Mouse (Mus musculus): ENCODE data around the gene Frmd8.

Gene Frmd8

GRCm38 (mm10) chr19:5838136-5838891 lies 36.8 kb downstream of the Frmd8 start:
- DNase-seq (ENCODE audit: low spot score in 2 of 2): no peak

GRCm38 (mm10) chr19:5837606-5838005 lies 37.5 kb downstream of the Frmd8 start:
- no peak for DNase-seq (ENCODE audit: low spot score in 2 of 2)

DNA sequence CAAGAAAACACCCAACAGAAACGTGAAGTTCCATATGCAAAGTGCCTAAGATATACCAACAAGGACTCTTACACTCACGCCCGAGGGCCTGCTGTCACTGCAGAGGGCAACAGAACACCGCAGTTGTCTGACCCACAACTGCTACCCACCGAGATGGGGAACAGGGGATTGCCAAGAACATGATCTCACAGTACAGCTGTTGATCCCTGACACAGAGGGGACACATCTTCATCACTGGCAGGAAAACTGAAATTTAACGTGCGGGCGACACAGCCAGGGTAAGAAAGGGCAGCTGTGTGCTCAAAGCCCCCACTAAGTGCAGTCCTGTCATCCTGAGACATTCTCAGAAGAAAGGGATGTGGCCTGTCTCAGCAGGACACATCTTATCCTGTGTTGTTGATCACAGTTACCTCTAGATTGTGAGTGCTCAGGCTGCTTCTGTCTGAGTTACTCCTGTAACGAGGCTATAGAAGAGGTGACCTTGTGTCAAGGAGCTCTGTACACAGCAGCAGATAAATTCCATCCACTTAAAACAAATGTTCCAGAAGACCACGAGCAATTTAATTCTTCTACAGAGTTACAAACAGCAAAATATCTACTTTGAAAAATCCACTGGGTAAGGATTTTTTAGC lies 38.0 kb downstream of the Frmd8 start:
- no peak for DNase-seq (ENCODE audit: low spot score in 2 of 2)

DNA sequence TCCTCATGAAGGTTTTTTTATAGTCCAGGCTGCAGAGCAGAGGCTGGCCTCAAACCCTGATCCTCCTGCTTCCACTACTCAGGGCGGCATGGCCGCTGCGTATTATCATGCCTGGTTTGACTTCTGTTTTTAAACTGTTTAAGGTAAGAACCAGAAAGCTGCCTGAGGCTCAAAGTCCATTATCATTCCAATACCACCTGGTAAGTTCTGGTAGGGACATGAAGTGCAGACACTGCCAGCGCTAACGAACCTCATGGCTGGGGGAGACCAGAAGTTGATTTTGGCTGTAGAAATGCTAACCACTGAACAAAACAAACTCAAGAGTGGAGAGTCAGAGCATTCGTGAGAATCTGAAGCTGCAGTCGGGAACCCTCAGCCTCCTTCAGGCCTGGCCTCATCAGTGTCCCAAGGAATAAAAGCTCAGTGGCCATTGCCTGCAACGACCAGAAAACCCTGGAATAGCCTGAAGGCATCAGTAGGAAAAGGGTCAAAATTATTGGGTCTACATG lies 39.1 kb downstream of the Frmd8 start:
- DNase-seq (ENCODE audit: low spot score in 2 of 2): no peak

- DNase-seq (ENCODE audit: low spot score in 2 of 2): no peak
Observed at GRCm38 (mm10) chr19:5835054-5835921, 39.8 kb downstream of the Frmd8 start.

GRCm38 (mm10) chr19:5834260-5834925 lies 40.7 kb downstream of the Frmd8 start:
- no peak for DNase-seq (ENCODE audit: low spot score in 2 of 2)

DNA sequence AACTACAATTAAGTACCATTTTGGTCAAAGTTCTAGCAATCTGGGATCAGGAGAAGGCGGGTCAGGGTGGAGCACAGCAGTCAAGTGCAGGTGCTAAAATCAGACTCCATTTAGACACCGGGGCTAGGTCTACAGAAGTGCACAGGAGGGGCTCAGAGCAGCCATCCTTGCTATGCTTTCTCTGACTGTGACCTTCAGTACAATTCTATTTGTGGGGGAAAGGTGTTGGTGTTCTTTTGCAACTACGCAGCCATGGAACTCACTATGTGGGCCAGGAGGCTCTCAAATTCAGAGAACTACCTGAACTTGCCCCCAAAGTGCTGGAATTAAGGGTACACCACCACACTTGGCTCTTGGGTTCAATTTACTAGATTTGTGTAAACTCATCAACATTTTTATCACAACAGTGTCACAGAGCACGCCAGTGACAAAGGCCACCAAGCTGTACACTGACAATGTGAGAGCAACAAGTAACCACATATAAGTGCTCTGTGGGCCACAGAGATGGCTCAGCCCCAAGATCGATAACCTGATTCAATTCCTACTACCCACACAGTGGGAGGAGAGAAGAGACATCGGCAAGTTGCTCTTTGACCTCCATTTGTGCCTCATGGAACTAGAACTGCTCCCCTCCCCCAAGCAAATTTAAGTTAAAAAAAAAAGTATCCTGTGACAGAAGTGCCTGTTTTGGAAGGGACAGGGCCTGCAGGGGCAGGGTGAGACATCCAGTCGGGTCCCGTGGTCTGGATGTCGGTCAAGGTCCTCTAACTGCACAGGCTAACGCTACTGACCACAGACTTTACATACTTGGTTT lies 41.6 kb downstream of the Frmd8 start:
- DNase-seq (ENCODE audit: low spot score in 2 of 2): no peak

GRCm38 (mm10) chr19:5832326-5832725 lies 42.7 kb downstream of the Frmd8 start:
- DNase-seq (ENCODE audit: low spot score in 2 of 2): no peak

DNA sequence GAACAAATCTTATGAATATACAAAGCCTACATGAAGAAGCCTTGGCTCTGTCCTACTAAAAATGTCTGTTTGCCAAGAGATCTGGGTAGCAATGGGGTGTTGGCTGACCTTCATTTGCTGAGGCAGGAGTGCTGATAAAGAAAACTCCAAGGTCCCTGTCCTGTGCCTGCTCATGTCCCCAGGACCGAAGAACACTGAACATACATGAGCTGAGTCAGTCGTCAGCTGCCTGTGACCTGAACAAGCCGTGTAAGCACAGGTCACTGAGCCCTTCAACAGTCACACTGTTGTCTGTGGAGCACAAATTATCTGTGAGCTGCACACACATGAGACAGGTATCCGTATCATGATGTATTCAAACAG lies 43.1 kb downstream of the Frmd8 start:
- no peak for DNase-seq (ENCODE audit: low spot score in 2 of 2)

- no peak for DNase-seq (ENCODE audit: low spot score in 2 of 2)
Observed at GRCm38 (mm10) chr19:5831224-5831957, 43.7 kb downstream of the Frmd8 start.

- DNase-seq (ENCODE audit: low spot score in 2 of 2): no peak
Observed at GRCm38 (mm10) chr19:5830776-5831175, 44.3 kb downstream of the Frmd8 start.

DNA sequence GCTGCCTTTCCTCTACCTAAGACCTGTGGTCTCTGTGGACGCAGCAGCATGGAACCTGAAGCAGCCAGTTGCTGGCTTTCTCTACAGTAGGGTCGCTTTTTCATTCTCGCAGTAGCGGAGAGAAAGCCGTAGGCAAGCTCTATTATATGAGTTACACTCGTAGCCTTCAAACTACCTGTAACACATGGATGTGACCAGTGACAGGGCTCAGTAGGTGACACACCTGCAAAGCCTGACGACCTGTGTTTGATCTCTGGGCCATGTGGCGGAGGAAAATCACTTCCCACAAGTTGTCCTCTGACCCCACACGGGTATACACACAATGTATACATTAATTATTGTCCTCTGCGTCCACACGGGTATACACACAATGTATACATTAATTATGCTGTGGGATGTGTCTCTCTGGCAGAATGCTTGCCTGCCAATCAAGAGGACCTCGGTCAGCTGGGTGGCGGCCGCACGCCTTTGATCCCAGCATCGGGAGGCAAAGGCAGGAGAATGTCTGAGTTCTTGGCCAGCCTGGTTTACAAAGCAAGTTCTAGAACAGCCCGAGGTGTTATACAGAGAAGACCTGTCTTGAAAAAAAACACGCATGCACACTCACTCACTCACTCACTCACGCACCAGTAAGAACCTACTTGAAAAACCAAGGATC lies 45.0 kb downstream of the Frmd8 start:
- DNase-seq (ENCODE audit: low spot score in 2 of 2): no peak

GRCm38 (mm10) chr19:5828905-5829304 lies 46.2 kb downstream of the Frmd8 start:
- DNase-seq (ENCODE audit: low spot score in 2 of 2): no peak

DNA sequence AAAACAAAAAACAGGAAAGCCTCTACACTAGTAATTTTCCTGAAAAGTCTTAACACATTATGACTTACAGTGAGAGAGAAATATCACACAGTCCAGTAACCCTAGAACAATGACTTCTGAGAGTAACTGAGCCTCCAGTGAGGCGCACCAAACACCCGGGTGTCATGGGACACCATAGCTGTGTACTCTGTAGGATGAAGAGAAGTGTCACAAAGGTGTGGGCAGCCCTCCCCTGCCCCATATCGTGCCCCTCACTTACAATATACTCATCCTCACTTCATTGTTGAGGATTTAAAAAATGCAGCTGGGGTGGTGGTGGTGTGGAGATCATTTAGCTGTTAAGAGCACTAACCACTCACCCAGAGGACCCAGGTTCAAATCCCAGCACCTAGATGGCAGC lies 46.9 kb downstream of the Frmd8 start:
- no peak for DNase-seq (ENCODE audit: low spot score in 2 of 2)

DNA sequence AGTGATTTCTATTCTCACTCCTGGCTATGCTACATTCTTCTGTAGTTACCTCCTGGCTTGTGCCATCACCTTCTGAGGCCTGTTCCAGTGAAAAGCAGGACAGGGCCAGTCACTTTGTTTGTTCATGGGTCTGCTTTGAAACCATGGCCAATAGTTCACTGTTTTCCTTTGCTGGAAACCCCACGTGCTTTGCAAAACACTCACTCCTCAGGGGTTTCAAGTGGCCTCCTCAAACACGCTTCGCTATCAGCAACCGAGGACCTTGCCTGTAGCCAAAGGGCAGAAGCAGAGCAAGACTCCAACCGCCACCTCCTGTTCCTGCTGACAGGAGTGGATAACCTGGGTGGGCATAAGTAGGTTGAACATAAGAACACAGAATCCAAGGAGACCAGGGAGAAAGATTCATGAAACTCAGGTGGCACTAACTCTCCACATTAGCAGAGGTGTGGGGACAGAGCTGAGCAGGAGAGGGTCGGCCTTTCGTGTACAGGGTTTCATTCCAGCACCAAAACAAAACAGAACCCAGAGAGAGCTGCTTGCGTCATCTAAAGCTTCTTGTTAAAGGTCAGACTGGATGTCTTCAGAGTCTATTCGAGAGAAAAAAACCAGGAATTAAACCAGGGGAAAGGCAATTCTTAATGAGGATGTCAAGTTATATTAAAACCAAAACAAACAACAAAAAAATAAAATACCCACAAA lies 47.5 kb downstream of the Frmd8 start:
- no peak for DNase-seq (ENCODE audit: low spot score in 2 of 2)

DNA sequence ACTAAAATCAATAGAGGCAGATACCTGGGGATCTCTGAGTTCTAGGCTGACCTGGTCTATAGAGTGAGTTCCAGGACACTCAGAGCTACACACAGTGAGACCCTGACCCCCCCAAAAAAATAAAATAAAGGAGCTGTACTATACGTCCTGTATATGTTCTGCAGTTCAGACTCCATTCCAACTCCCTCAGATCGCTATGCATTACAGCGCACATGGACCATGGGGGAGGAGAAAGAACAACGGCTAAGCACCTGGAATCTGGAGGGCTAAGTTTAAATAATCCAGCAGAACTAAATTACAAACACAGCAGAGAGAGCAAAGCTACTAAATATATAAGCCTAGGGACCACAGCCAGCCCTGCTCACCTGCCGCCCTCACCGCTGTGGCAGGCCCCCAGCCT lies 48.0 kb downstream of the Frmd8 start:
- DNase-seq (ENCODE audit: low spot score in 2 of 2): no peak

GRCm38 (mm10) chr19:5826731-5827002 lies 48.4 kb downstream of the Frmd8 start:
- DNase-seq (ENCODE audit: low spot score in 2 of 2): no peak

DNA sequence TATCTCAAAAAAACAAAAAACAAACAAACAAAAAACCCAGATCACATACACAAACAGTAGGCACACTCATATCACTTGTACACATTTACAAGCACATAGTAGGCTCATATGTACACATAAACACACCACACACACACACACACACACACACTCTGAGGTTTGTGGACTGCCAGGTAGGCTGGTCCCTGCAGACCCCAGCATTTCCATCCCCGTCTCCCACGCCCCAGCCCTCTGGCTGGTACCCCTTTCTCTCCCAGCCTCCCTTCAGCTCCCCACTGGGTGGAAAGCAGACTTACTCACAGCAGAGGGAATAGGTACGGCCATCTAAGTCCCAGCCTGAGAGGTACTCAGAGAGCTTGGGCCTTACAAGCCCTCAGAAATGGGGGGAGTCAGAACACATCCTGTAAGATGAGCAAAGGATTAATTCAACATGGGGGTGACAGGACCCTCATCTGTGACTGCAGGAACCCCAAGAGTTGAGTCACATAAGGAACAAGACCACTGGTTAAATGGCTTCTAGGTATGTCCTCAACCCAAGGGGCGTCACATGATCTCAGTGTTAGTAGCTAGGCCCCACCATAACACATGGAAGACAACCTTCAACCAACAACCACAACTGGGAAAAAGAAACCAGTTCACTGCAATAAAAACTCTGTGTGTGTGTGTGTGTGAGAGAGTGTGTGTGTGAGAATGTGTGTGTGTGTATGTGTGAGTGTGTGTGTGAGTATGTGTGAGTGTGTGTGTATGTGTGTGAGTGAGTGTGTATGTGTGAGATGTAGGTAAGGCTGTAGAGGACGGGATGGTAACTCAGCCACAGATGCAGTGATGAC lies 49.0 kb downstream of the Frmd8 start:
- DNase-seq (ENCODE audit: low spot score in 2 of 2): no peak

All from left cerebral cortex, adult 9 months (tissue).